Mouse (Mus musculus) MEL (cell line): Measurements from ENCODE around the gene Wdr45. TPM values are rescaled to one million over a fixed set of nuclear protein-coding genes. Genes with fewer than 3 reads are reported as not detected.
A peak's percentile ranks its signal among the peaks of the same experiment; 100 is the strongest.

Source experiments
- DNase-seq: peaks from one replicate; pipeline ENCODE4 v3.0.0; 2011; ENCODE audit warnings: low read depth, low spot score
- H3K27ac ChIP-seq: 2 replicates; pipeline ENCODE4 v1.5.1; 2012; ENCODE audit warnings: low read depth, mild to moderate bottlenecking, control low read depth, low read length, moderate library complexity; ENCODE audit not compliant: control insufficient read depth
- H3K27me3 ChIP-seq, 2 experiments: fragments of 150-350 bp in 1 of 2; sonication (generic) in 1 of 2; 2 replicates each; pipeline ENCODE4 v1.6.1; 2012; ENCODE audit warnings: low read length in 2 of 2, mild to moderate bottlenecking in 2 of 2, improper control_type of control experiment in 1 of 2, moderate library complexity in 1 of 2; ENCODE audit not compliant: insufficient read depth in 2 of 2, control insufficient read depth in 1 of 2
- H3K36me3 ChIP-seq, 2 experiments: 2 replicates each; pipeline ENCODE4 v1.6.1; 2012 to 2014; ENCODE audit warnings: low read length in 2 of 2, improper control_type of control experiment in 1 of 2, inconsistent platforms in 1 of 2, mild to moderate bottlenecking in 1 of 2; ENCODE audit not compliant: insufficient read depth in 2 of 2, control insufficient read depth in 1 of 2
- H3K4me1 ChIP-seq, 2 experiments: fragments of 150-350 bp in 1 of 2; sonication (generic) in 1 of 2; 2 replicates each; pipeline ENCODE4 v1.6.1; 2012; ENCODE audit warnings: low read length in 2 of 2, improper control_type of control experiment in 1 of 2, mild to moderate bottlenecking in 1 of 2; ENCODE audit not compliant: insufficient read depth in 2 of 2, control insufficient read depth in 1 of 2
- H3K4me3 ChIP-seq, 2 experiments: fragments of 150-350 bp in 1 of 2; sonication (generic) in 1 of 2; 2 replicates each; pipeline ENCODE4 v1.5.1; 2012; ENCODE audit warnings: low read depth in 2 of 2, low read length in 2 of 2, mild to moderate bottlenecking in 2 of 2, moderate library complexity in 2 of 2, control low read depth in 1 of 2, improper control_type of control experiment in 1 of 2; ENCODE audit not compliant: control insufficient read depth in 1 of 2, insufficient read depth in 1 of 2
- H3K79me2 ChIP-seq: 2 replicates; pipeline ENCODE4 v1.6.1; 2012; ENCODE audit warnings: mild to moderate bottlenecking, low read length, moderate library complexity; ENCODE audit not compliant: control insufficient read depth, poor library complexity, insufficient read depth
- H3K9ac ChIP-seq: 2 replicates; pipeline ENCODE4 v1.6.1; 2012; ENCODE audit warnings: low read depth, mild to moderate bottlenecking, control low read depth, low read length, moderate library complexity; ENCODE audit not compliant: control insufficient read depth, poor library complexity, severe bottlenecking
- H3K9me3 ChIP-seq: fragments of 150-350 bp; sonication (generic); replicated peaks from 2 replicates; pipeline ENCODE4 v1.6.1; 2012; ENCODE audit warnings: mild to moderate bottlenecking, low read length, improper control_type of control experiment, moderate library complexity; ENCODE audit not compliant: insufficient read depth
- CHD1 ChIP-seq: IDR thresholded peaks from 2 replicates; pipeline ENCODE4 v1.6.1; 2012; ENCODE audit warnings: low read depth, mild to moderate bottlenecking, inconsistent platforms, low read length, improper control_type of control experiment
- ELF1 ChIP-seq: IDR thresholded peaks from 2 replicates; pipeline ENCODE4 v1.6.1; 2014; ENCODE audit warnings: low read depth, mild to moderate bottlenecking, inconsistent platforms, low read length, improper control_type of control experiment, moderate library complexity
- MAFK ChIP-seq: IDR thresholded peaks from 2 replicates; pipeline ENCODE4 v1.6.1; 2011; ENCODE audit warnings: low read depth, mild to moderate bottlenecking, low read length, improper control_type of control experiment, borderline replicate concordance
- MXI1 ChIP-seq: IDR thresholded peaks from 2 replicates; pipeline ENCODE4 v1.6.1; 2011; ENCODE audit warnings: mild to moderate bottlenecking, low read depth, low read length, improper control_type of control experiment
- NRF1 ChIP-seq: IDR thresholded peaks from 2 replicates; pipeline ENCODE4 v1.6.1; 2014; ENCODE audit warnings: low read depth, mild to moderate bottlenecking, inconsistent platforms, low read length, improper control_type of control experiment, moderate library complexity; ENCODE audit not compliant: poor library complexity, insufficient read depth, severe bottlenecking
- RAD21 ChIP-seq: IDR thresholded peaks from 2 replicates; pipeline ENCODE4 v1.6.1; 2011; ENCODE audit warnings: mild to moderate bottlenecking, low read depth, low read length, improper control_type of control experiment
- RCOR1 ChIP-seq: IDR thresholded peaks from 2 replicates; pipeline ENCODE4 v1.6.1; 2012; ENCODE audit warnings: low read depth, mild to moderate bottlenecking, inconsistent platforms, low read length, improper control_type of control experiment
- SIN3A ChIP-seq: IDR thresholded peaks from 2 replicates; pipeline ENCODE4 v1.6.1; 2012; ENCODE audit warnings: low read length, improper control_type of control experiment, inconsistent platforms
- TCF12 ChIP-seq: IDR thresholded peaks from 2 replicates; pipeline ENCODE4 v1.6.1; 2014; ENCODE audit warnings: low read depth, mild to moderate bottlenecking, inconsistent platforms, low read length, improper control_type of control experiment, moderate library complexity
- UBTF ChIP-seq: IDR thresholded peaks from 2 replicates; pipeline ENCODE4 v1.6.1; 2012; ENCODE audit warnings: low read depth, mild to moderate bottlenecking, inconsistent platforms, low read length, improper control_type of control experiment, moderate library complexity, borderline replicate concordance; ENCODE audit not compliant: insufficient read depth
- polyA plus RNA-seq, 2 experiments: library from polyadenylated mRNA; stranded (reverse) in 1 of 2; unstranded in 1 of 2; fragments of >175 nt in 1 of 2; fragments of >200 nt in 1 of 2; gene quantifications; 2 replicates each; pipeline versions ENCODE4 v1.2.1 to v1.2.4; 2012; ENCODE audit warnings: low replicate concordance in 2 of 2, low read depth in 1 of 2; ENCODE audit not compliant: insufficient read length in 2 of 2, insufficient read depth in 1 of 2, missing spikeins in 1 of 2
- total RNA-seq: library from RNA; depleted of rRNA; stranded (reverse); fragments of 300-350 nt; gene quantifications from 2 replicates; pipeline ENCODE4 v1.2.3, GENCODE M21; 2012

Wdr45 gene
- total and polyA plus RNA-seq, 3 experiments, result 13.9 to 36.1 TPM; not detected in 1

DNA sequence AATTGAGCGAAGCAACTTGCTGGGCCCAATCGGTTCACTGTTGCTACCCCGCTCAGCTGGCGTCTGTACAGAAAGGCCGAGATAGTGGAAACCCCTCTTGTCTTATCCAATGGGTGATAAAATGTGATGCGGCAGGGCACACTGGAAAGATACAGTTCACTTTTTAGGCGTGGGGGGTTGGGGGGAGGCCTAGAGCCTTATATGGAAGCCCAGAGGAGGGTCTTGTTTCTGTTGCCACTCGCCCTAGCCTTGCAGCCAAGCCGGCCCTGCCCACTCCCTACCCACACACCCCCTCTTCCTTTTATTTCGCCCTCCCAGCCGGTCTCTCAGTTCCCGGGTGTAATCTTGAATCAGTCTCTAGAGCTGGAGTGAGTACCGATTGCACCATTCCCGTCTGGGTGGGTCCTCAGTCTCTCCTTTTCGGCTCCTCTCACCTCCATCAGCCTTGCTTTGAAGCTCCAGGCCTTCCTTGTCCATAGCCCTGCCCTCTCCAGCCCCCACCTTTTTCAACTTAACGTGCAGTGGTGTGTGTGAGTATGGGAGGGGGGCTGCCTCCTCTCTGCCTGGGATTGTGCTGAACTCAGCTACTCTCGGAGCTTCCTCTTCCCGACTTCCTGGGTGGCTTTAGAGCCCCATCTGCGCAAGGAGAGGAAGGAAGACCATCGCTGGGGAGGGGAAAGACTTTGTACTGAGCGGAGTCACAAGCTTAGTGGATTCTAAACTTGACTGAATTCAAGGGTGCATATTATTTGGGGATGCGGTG, 49.7 kb downstream of the Wdr45 start (continued):
- TF ChIP-seq TCF12 (peak; percentile 65), NRF1 (peak; percentile 38; the same call in 1 of the 2 replicates), UBTF (no peak)
- TF ChIP-seq, all 39 proteins: peak for 16

GRCm38 (mm10) chrX:7764657-7765280, 50.6 kb downstream of the Wdr45 start:
- Histone ChIP-seq H3K27ac (peak overlapping the region; percentile 86), H3K9ac (peak overlapping the region; percentile 60), H3K4me3 (peak overlapping the region; percentile 72 to 75), H3K9me3 (no peaks in the 10 kb centered on the region), H3K4me1 (peaks cover 25 to 40% of the 10 kb centered on the region in 2 experiments), H3K36me3 (peaks cover 13 to 36% of the 10 kb centered on the region in 2 experiments), H3K27me3 (no peaks in the 10 kb centered on the region), H3K79me2 (peaks cover 18% of the 10 kb centered on the region)
- TF ChIP-seq MXI1 (no peak), CHD1 (no peak), SIN3A (no peak), RAD21 (no peak)
- no peak for DNase-seq

DNA sequence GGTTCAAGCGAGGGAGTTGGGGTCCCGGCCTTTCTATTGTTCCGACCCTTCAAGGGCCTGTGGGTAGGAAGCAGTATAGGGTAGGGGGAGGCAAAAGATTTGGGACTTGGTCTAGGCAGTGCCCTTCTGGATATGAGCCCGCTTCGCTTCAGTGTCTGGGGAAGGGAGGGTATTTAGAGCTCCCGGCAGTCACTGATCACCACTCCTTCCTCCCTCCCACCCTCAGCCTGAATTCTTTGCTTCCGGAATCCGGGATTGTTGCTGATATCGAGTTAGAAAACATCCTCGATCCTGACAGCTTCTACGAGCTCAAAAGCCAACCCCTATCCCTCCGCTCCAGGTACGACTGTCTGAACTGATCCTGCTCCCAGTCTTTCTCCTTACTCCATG, 51.1 kb downstream of the Wdr45 start:
- peaks cover 15 to 41% of the 10 kb centered on the region in 2 experiments for H3K36me3 ChIP-seq
- H3K9ac ChIP-seq, result no peak overlapping the region
- TF ChIP-seq CHD1, result no peak
- no peak for TF ChIP-seq RCOR1
- DNase-seq, result no peak
- H3K4me3 ChIP-seq, result no peak overlapping the region
- no peaks in the 10 kb centered on the region for H3K9me3 ChIP-seq
- peaks cover 30 to 45% of the 10 kb centered on the region in 2 experiments for H3K4me1 ChIP-seq
- H3K27ac ChIP-seq, result no peak overlapping the region
- H3K79me2 ChIP-seq, result peaks cover 18% of the 10 kb centered on the region
- H3K27me3 ChIP-seq, result no peaks in the 10 kb centered on the region

- H3K9ac ChIP-seq, result no peak overlapping the region
- TF ChIP-seq ELF1 (no peak), MAFK (peak; percentile 47; the same call in 1 of the 2 replicates)
Measured at GRCm38 (mm10) chrX:7765764-7766163, 51.6 kb downstream of the Wdr45 start.

More at GRCm38 (mm10) chrX:7765764-7766163, 51.6 kb downstream of the Wdr45 start:
- H3K27ac ChIP-seq, result no peak overlapping the region
- H3K4me3 ChIP-seq, result no peak overlapping the region
- H3K36me3 ChIP-seq, result peaks cover 17 to 41% of the 10 kb centered on the region in 2 experiments
- H3K27me3 ChIP-seq, result no peaks in the 10 kb centered on the region
- no peaks in the 10 kb centered on the region for H3K9me3 ChIP-seq
- no peak for DNase-seq
- H3K79me2 ChIP-seq, result peaks cover 18% of the 10 kb centered on the region
- peaks cover 31 to 45% of the 10 kb centered on the region in 2 experiments for H3K4me1 ChIP-seq
